Mouse (Mus musculus) embryonic fibroblast, embryonic 13.5 days (primary cell): ENCODE results near the gene Olfr1417. TPM values are rescaled to one million over a fixed set of nuclear protein-coding genes. Genes with fewer than 3 reads are reported as not detected.

Experiments used
- H3K27ac ChIP-seq: 2 replicates; pipeline ENCODE4 v1.5.1; 2012; ENCODE audit warnings: low read length, control low read depth, inconsistent platforms; ENCODE audit not compliant: insufficient read depth
- H3K4me1 ChIP-seq: 2 replicates; pipeline ENCODE4 v1.6.1; 2011; ENCODE audit warnings: low read length; ENCODE audit not compliant: control insufficient read depth, insufficient read depth
- H3K4me3 ChIP-seq: 2 replicates; pipeline ENCODE4 v1.5.1; 2011; ENCODE audit warnings: mild to moderate bottlenecking, control low read depth, low read length; ENCODE audit not compliant: insufficient read depth
- CTCF ChIP-seq: IDR thresholded peaks from 2 replicates; pipeline ENCODE4 v1.5.1; 2011; ENCODE audit warnings: mild to moderate bottlenecking, control low read depth, low read length, moderate library complexity, borderline replicate concordance; ENCODE audit not compliant: insufficient read depth
- POLR2A ChIP-seq: IDR thresholded peaks from 2 replicates; pipeline ENCODE4 v1.6.1; 2011; ENCODE audit warnings: low read depth, mild to moderate bottlenecking, control low read depth, low read length, moderate library complexity
- polyA plus RNA-seq: library from polyadenylated mRNA; stranded (reverse); fragments of >200 nt; gene quantifications from 2 replicates; pipeline ENCODE4 v1.2.4, GENCODE M21; 2011; ENCODE audit warnings: low read depth; ENCODE audit not compliant: missing spikeins, insufficient read length

Gene Olfr1417
- polyA plus RNA-seq, 1 experiment: not detected

GRCm38 (mm10) chr19:11788876-11789275, 50.1 kb downstream of the Olfr1417 start:
- Histone ChIP-seq H3K4me1 (no peaks in the 10 kb centered on the region), H3K27ac (no peak overlapping the region), H3K4me3 (no peak overlapping the region)
- TF ChIP-seq CTCF: no peak
- no peak for TF ChIP-seq POLR2A

DNA sequence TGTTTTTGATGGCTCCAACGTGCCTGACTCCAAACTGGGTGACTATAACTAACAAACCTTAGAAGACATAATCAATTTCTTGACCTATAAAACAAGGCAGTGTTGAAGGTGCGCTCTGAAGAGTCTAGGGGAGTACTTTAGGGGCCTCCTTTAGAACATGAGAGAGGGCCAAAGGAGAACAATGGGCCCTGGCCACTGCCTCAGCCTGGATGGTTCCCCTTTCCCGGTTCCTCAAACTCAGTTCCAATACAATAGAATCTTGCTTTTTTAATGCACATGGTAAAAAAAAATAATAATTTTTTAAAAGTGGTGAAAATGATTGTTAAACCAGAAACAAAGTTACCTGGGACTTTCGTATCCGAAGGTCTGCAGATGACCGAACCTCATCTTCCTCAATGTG, 51.2 kb downstream of the Olfr1417 start:
- H3K4me1 ChIP-seq: no peaks in the 10 kb centered on the region
- TF ChIP-seq POLR2A: no peak
- no peak for TF ChIP-seq CTCF
- no peak overlapping the region for H3K27ac ChIP-seq
- no peak overlapping the region for H3K4me3 ChIP-seq

DNA sequence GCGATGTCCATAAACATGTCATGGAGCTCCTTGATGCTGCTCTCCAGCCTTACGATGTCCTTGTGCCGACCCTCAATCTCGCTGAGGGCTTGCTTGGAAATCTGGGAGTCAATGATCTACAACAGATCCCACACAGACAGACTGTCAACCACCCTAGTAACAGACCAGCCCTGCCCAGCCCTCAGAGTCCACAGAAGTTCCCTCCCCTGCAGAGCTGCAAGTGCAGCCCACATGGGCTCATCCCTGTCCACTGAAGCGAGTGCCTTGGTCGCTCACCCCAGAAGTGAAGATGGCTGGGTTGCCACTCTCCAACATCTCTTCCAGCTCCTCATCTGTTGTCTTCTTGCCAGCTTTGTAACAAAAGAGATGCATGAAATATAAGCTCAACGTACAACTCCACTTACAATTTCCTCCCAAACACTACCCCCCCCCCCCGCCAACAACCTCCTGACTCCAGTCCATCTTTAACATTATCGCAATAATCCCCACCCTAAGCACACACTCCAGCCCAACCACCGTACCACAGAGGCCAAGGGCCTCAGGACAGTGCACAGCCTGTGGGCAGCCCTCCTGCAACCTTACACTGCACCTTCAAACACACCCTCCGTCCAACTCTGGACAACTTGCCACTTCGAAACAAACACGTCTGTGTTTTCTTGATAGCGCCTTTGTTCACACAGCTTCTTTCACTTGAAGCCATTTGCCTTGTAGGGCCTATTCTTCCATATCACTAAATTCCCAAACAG, 53.4 kb downstream of the Olfr1417 start:
- TF ChIP-seq POLR2A (no peak), CTCF (no peak)
- no peak overlapping the region for H3K4me3 ChIP-seq
- H3K4me1 ChIP-seq: no peaks in the 10 kb centered on the region
- H3K27ac ChIP-seq: no peak overlapping the region

GRCm38 (mm10) chr19:11777191-11777865, 61.7 kb downstream of the Olfr1417 start:
- Histone ChIP-seq H3K4me1 (no peaks in the 10 kb centered on the region), H3K4me3 (no peak overlapping the region), H3K27ac (no peak overlapping the region)
- TF ChIP-seq CTCF: no peak
- TF ChIP-seq POLR2A: no peak

Other genes with a start within 250 kb of the Olfr1417 start
- 0.67 and 2.2 TPM in 2 replicates for gene Ms4a6d, start 234.4 kb downstream of the Olfr1417 start, polyA plus RNA-seq
- not detected in 2 replicates for gene Ms4a2, start 215.5 kb downstream of the Olfr1417 start, polyA plus RNA-seq
- not detected in 2 replicates for gene Ms4a3, start 198.4 kb downstream of the Olfr1417 start, polyA plus RNA-seq
- not detected in 2 replicates for gene Oosp2, start 178.7 kb downstream of the Olfr1417 start, polyA plus RNA-seq
- gene Oosp1, start 148.1 kb downstream of the Olfr1417 start, polyA plus RNA-seq: not detected in 2 replicates
- gene Oosp3, start 142.2 kb downstream of the Olfr1417 start, polyA plus RNA-seq: not detected in 2 replicates
- not detected in 2 replicates for gene Gif, start 91.7 kb downstream of the Olfr1417 start, polyA plus RNA-seq
- 29.2 and 34.4 TPM in 2 replicates for gene Mrpl16, start 68.8 kb downstream of the Olfr1417 start, polyA plus RNA-seq
- gene Stx3, start 19.8 kb downstream of the Olfr1417 start, polyA plus RNA-seq: 10.4 and 14.8 TPM in 2 replicates
- gene Olfr1418, start 21.8 kb upstream of the Olfr1417 start, polyA plus RNA-seq: not detected in 2 replicates
- not detected in 2 replicates for gene Olfr1419, start 35.9 kb upstream of the Olfr1417 start, polyA plus RNA-seq
- not detected in 2 replicates for gene Olfr1420, start 47.3 kb upstream of the Olfr1417 start, polyA plus RNA-seq
- gene Patl1, start 73.2 kb upstream of the Olfr1417 start, polyA plus RNA-seq: 23.5 and 26.1 TPM in 2 replicates
- 49.4 and 54.4 TPM in 2 replicates for gene Osbp, start 126.7 kb upstream of the Olfr1417 start, polyA plus RNA-seq
- not detected in 2 replicates for gene Olfr1423, start 202.1 kb upstream of the Olfr1417 start, polyA plus RNA-seq
- gene Olfr1424, start 223.5 kb upstream of the Olfr1417 start, polyA plus RNA-seq: not detected in 2 replicates
- not detected in 2 replicates for gene Olfr1425, start 238.5 kb upstream of the Olfr1417 start, polyA plus RNA-seq